In genomic region chr2:77901269-77901668, GRCm38 (mm10) we compare ENCODE assay signal across 12 mouse cellular contexts.
"Had no signal": no experiment of that assay in that cellular context is flagged by ENCODE, and none has a peak within 500 bp of the region (broad histone marks: within the 10 kb centered on the region; RNA-seq: fewer than 3 reads in every experiment).

No protein-coding gene starts in this region.

- DNase-seq: retina, postnatal 1 day; right cerebral cortex, adult 18-20 months; right cerebral cortex, postnatal 14 days; right cerebral cortex, postnatal 25 days; right cerebral cortex, postnatal 4 days; spleen, adult 18-20 months; thymus, adult 18-20 months; thymus, adult 2 months; thymus, postnatal 14 days; thymus, postnatal 25 days; thymus, postnatal 36 days; thymus, postnatal 4 days had no signal
